Mouse (Mus musculus) layer of hippocampus, adult 2 months (tissue): ENCODE measurements around the gene Fam49a. TPM values are rescaled to one million over a fixed set of nuclear protein-coding genes. Genes with fewer than 3 reads are reported as not detected.
A peak's percentile ranks its signal among the peaks of the same experiment; 100 is the strongest.

Experiments
- DNase-seq, 2 experiments: peaks; one replicate each; pipeline ENCODE4 v3.0.0; 2022; ENCODE audit warnings: low spot score in 2 of 2
- H3K27ac ChIP-seq: fragments of 200-600 bp; 2 replicates; pipeline ENCODE4 v1.8.1; 2022
- H3K4me3 ChIP-seq: fragments of 200-600 bp; 2 replicates; pipeline ENCODE4 v1.8.1; 2022; ENCODE audit warnings: mild to moderate bottlenecking
- CTCF ChIP-seq: fragments of 200-600 bp; conservative IDR thresholded peaks from 2 replicates; pipeline ENCODE4 v1.8.1; 2022; ENCODE audit warnings: antibody characterized with exemption, mild to moderate bottlenecking, moderate library complexity
- total RNA-seq, 2 experiments: library from RNA; stranded (reverse); gene quantifications; 2 replicates each; pipeline ENCODE4 v1.2.3; 2021

The Fam49a gene
- total RNA-seq, 2 experiments from 2014 or later = 178 to 186 TPM

DNA sequence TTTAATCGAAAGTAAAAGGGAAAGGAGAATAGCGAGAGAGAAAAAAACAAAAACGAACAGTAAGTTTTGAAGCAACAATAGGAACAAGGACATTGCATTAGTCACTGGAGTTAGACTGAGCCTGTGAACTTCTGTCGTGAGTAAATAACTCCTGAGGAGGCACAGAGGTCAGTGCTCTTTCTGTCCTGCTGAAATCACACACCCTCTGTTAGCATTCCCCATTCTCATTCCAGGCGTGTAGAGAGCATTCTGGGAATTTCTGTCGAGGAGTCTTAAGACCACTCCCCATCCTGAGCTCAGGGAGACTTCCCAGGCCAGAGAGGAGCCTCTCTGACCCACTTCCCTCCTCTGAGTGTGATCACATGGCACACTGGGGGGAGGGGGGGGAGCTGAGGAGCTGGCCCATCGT lies 16.5 kb downstream of the Fam49a start:
- no peak for TF ChIP-seq CTCF
- Histone ChIP-seq H3K27ac (peak overlapping the region; percentile 23; the same call in 1 of the 2 replicates), H3K4me3 (no peak overlapping the region)
- DNase-seq = no peak

- DNase-seq = no peak
- Histone ChIP-seq H3K4me3 (no peak overlapping the region), H3K27ac (peak overlapping the region; percentile 21; the same call in 1 of the 2 replicates)
- TF ChIP-seq CTCF = no peak
Measured at GRCm38 (mm10) chr12:12283702-12284288, 21.9 kb downstream of the Fam49a start.

- no peak for TF ChIP-seq CTCF
- Histone ChIP-seq H3K27ac (peak overlapping the region; percentile 68; the same call in 1 of the 2 replicates), H3K4me3 (no peak overlapping the region)
- no peak for DNase-seq
Measured at GRCm38 (mm10) chr12:12284521-12284920, 22.6 kb downstream of the Fam49a start.

- no peak for TF ChIP-seq CTCF
- DNase-seq = peak; percentile 33 to 75
Measured at GRCm38 (mm10) chr12:12287131-12287786, 25.3 kb downstream of the Fam49a start.

GRCm38 (mm10) chr12:12287787-12288132 lies 25.8 kb downstream of the Fam49a start:
- no peak for DNase-seq
- peak overlapping the region; percentile 31 for H3K4me3 ChIP-seq

More at GRCm38 (mm10) chr12:12287131-12287786, 25.3 kb downstream of the Fam49a start:
- H3K27ac ChIP-seq = peak overlapping the region; percentile 90
- H3K4me3 ChIP-seq = peak overlapping the region; percentile 31

GRCm38 (mm10) chr12:12288586-12288985 lies 26.6 kb downstream of the Fam49a start:
- DNase-seq = no peak
- Histone ChIP-seq H3K4me3 (no peak overlapping the region), H3K27ac (peak overlapping the region; percentile 90)
- no peak for TF ChIP-seq CTCF

More at GRCm38 (mm10) chr12:12287787-12288132, 25.8 kb downstream of the Fam49a start:
- H3K27ac ChIP-seq = peak overlapping the region; percentile 90
- TF ChIP-seq CTCF = no peak

- DNase-seq = no peak
- no peak for TF ChIP-seq CTCF
- Histone ChIP-seq H3K4me3 (no peak overlapping the region), H3K27ac (0 out of 2 replicates have a peak overlapping the region, but pooled peaks have one; percentile 19)
Measured at GRCm38 (mm10) chr12:12289636-12290035, 27.7 kb downstream of the Fam49a start.

- no peak for TF ChIP-seq CTCF
- DNase-seq = no peak
Measured at GRCm38 (mm10) chr12:12292043-12292618, 30.2 kb downstream of the Fam49a start.

GRCm38 (mm10) chr12:12294380-12295171 lies 32.6 kb downstream of the Fam49a start:
- TF ChIP-seq CTCF = no peak
- no peak for DNase-seq
- Histone ChIP-seq H3K27ac (no peak overlapping the region), H3K4me3 (no peak overlapping the region)

More at GRCm38 (mm10) chr12:12292043-12292618, 30.2 kb downstream of the Fam49a start:
- Histone ChIP-seq H3K4me3 (no peak overlapping the region), H3K27ac (peak overlapping the region; percentile 6; the same call in 1 of the 2 replicates)

DNA sequence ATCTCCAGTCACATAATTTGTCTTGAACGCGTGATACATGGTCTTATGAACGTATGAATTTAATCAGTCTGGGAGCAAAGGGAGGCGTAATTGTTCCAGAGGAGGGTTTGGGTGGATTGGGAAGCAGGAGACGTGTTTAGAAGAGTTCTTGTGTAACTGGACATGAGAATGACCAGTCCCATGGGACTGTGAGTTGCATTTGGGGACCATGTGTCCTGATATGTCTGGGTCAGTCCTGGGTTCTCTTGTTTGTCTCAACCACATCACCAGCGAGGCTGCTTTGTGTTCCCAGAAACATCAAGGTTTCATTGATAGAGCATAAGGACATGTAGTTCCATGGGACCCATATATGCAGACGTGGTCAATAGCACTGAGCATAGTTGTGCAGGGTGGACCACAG lies 36.5 kb downstream of the Fam49a start:
- Histone ChIP-seq H3K27ac (no peak overlapping the region), H3K4me3 (no peak overlapping the region)
- no peak for TF ChIP-seq CTCF
- DNase-seq = no peak

DNA sequence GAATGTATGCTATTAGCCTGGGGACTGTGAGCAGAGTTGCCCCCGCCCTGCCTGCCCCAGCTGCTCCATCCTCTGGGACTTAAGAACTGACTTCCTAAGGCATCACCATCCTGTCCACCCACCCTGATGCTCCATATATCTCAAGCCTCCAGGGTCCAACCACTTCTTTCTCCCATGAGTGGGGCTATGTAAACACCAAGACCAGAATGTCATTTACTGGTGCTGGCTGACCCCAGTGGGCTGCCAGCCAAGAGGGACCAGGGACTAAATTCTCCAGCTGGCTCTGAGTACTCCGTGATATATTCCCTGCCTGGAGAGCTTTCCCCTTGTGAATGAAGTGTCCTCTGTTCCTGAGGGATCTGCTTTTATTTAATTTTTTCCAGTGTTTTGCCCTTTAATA lies 37.4 kb downstream of the Fam49a start:
- Histone ChIP-seq H3K27ac (peak overlapping the region; percentile 72; the same call in 1 of the 2 replicates), H3K4me3 (no peak overlapping the region)
- no peak for DNase-seq
- TF ChIP-seq CTCF = no peak

DNA sequence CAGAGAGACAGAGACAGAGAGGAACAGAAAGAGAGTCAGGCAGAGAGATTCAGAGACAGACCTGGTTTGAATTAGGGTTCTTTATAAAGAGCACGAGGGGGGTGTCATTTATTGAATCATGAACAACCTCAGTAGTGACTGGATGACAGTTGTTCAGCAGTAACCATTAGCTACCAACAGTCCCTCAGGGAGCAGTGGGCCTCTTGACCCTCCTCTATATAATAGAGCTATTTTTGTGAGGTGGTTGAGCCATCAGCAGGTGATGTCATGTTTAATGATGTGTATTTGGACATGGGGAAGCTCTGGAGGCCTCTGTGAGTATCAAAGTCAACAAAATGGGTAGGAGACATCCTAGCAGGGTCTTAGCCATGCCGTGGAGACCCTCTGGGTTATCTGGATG lies 39.2 kb downstream of the Fam49a start:
- Histone ChIP-seq H3K27ac (peak overlapping the region; percentile 76), H3K4me3 (no peak overlapping the region)
- no peak for TF ChIP-seq CTCF
- DNase-seq = no peak

DNA sequence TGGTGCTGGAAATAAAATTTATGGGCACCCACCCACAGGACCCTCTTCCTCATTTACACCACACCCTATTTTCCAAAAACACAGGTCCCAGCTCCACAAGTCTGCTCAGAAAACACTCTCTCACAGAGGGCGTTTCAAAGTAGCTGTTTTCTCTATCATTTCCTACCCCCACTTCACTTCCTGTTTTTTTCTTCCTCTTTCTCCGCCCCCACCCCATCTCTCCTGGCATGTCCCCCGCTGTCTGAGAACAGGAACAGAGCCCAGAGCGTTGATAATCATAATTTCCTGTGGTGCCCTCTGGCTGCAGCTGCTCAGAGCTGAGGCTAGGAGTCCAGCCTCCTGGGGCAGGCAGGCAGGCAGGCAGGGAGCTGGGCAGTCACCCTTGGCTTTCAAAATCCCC lies 39.9 kb downstream of the Fam49a start:
- DNase-seq = no peak
- Histone ChIP-seq H3K27ac (peak overlapping the region; percentile 76), H3K4me3 (no peak overlapping the region)
- peak; percentile 58 for TF ChIP-seq CTCF
